Mouse (Mus musculus) small intestine, adult 2 months (tissue): ENCODE results near the gene Olfr339. TPM values are rescaled to one million over a fixed set of nuclear protein-coding genes. Genes with fewer than 3 reads are reported as not detected.
"Not testable (repeated sequence)": the region's sequence is repeated elsewhere in the genome, so short reads cannot be mapped to it uniquely, and the experiment has no call there.

ENCODE experiments used
- H3K27ac ChIP-seq: fragments of 200-500 bp; 2 replicates; pipeline ENCODE4 v1.5.1; 2012; ENCODE audit warnings: low read depth, low read length, control low read depth, inconsistent platforms; ENCODE audit not compliant: insufficient read depth
- H3K27me3 ChIP-seq: fragments of 200-500 bp; 2 replicates; pipeline ENCODE4 v1.6.1; 2012; ENCODE audit warnings: mild to moderate bottlenecking, moderate library complexity, low read length, inconsistent platforms; ENCODE audit not compliant: control insufficient read depth, insufficient read depth
- H3K36me3 ChIP-seq: fragments of 200-500 bp; 2 replicates; pipeline ENCODE4 v1.6.1; 2012; ENCODE audit warnings: mild to moderate bottlenecking, low read length, control low read depth, inconsistent platforms; ENCODE audit not compliant: control insufficient read depth, insufficient read depth
- H3K4me1 ChIP-seq: fragments of 200-500 bp; 2 replicates; pipeline ENCODE4 v1.6.1; 2012; ENCODE audit warnings: low read length, inconsistent platforms, mixed read lengths; ENCODE audit not compliant: control insufficient read depth, insufficient read depth, insufficient read length
- H3K4me3 ChIP-seq: fragments of 200-500 bp; 2 replicates; pipeline ENCODE4 v1.5.1; 2012; ENCODE audit warnings: low read depth, mild to moderate bottlenecking, control low read depth, inconsistent platforms, low read length, moderate library complexity
- CTCF ChIP-seq: fragments of 200-500 bp; IDR thresholded peaks from 2 replicates; pipeline ENCODE4 v1.5.1; 2012; ENCODE audit warnings: low read depth, mild to moderate bottlenecking, control low read depth, inconsistent platforms, low read length, moderate library complexity, mixed read lengths; ENCODE audit not compliant: insufficient replicate concordance, insufficient read length; ENCODE audit errors: extremely low read depth
- POLR2A ChIP-seq: fragments of 200-500 bp; IDR thresholded peaks from 2 replicates; pipeline ENCODE4 v1.6.1; 2012; ENCODE audit warnings: low read depth, mild to moderate bottlenecking, control low read depth, inconsistent platforms, low read length, moderate library complexity
- WGBS: fragments of 180-500 bp; shearing (Covaris S2); methylation state at CpG from one replicate; pipeline ENCODE4 v1.1.7; 2018; 5-methylcytosine and 5-hydroxymethylcytosine counted together
- polyA plus RNA-seq: library from polyadenylated mRNA; depleted of rRNA; stranded (reverse); fragments of >200 nt; gene quantifications from 2 replicates; pipeline ENCODE4 v1.2.3, GENCODE M21; 2012; rRNA removed

Olfr339 gene
- not detected in 2 replicates for polyA plus RNA-seq

GRCm38 (mm10) chr2:36418647-36419046, at the start of gene Olfr339:
Olfr339 (plus strand) TSS chr2:36418947.
- no peak within 1 kb of the TSS for H3K27ac ChIP-seq

GRCm38 (mm10) chr2:36373219-36373618, 45.5 kb upstream of the Olfr339 start, which contains the start of gene Olfr338:
Olfr338 (plus strand) TSS chr2:36373519.
- TF ChIP-seq POLR2A (no peak), CTCF (no peak)
- Histone ChIP-seq H3K4me3 (no peak within 1 kb of the TSS), H3K36me3 (no peaks in the 10 kb centered on the region), H3K27me3 (no peaks in the 10 kb centered on the region), H3K27ac (no peak within 1 kb of the TSS), H3K4me1 (no peaks in the 10 kb centered on the region)

More at GRCm38 (mm10) chr2:36418647-36419046, at the start of gene Olfr339:
- no peaks in the 10 kb centered on the region for H3K36me3 ChIP-seq
- TF ChIP-seq POLR2A (no peak), CTCF (no peak)
- WGBS, result 82% methylated on average over 3 of the region's 3 CpGs
- no peak within 1 kb of the TSS for H3K4me3 ChIP-seq
- H3K4me1 ChIP-seq, result no peaks in the 10 kb centered on the region
- no peaks in the 10 kb centered on the region for H3K27me3 ChIP-seq

GRCm38 (mm10) chr2:36415174-36415573, 3.6 kb upstream of the Olfr339 start:
- H3K4me1 ChIP-seq, H3K4me3 ChIP-seq, H3K27me3 ChIP-seq, H3K36me3 ChIP-seq, H3K27ac ChIP-seq: not testable (repeated sequence)
- WGBS, result 79% methylated on average over 3 of the region's 3 CpGs

GRCm38 (mm10) chr2:36415591-36415990, 3.2 kb upstream of the Olfr339 start:
- H3K27me3 ChIP-seq, H3K27ac ChIP-seq, H3K4me1 ChIP-seq, H3K36me3 ChIP-seq, H3K4me3 ChIP-seq: not testable (repeated sequence)
- 89% methylated on average over 7 of the region's 7 CpGs for WGBS

DNA sequence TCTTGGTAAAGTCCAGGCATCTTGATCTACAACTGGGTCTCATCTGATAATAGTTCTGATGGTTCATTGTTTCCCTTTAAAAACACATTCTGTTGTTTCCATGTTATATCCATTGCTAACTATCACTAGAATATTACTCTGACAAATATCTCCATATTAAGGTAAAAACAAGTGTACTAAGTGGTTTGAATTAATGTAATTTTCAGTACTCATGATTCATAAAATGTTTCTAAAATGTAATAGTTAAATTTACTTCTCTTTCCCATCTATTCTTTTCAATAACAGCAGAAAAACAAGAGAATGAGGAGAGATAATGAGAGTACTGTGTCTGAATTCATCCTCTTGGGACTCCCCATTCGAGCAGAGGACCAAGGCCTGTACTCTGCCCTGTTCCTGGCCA, 33.5 kb downstream of the Olfr339 start, which contains the start of gene Olfr340:
TSS of gene Olfr340 (plus strand) at position 301 of the 400 bp plus-strand sequence.
- Histone ChIP-seq H3K27me3 (no peaks in the 10 kb centered on the region), H3K4me1 (no peaks in the 10 kb centered on the region), H3K4me3 (no peak within 1 kb of the TSS), H3K36me3 (no peaks in the 10 kb centered on the region), H3K27ac (no peak within 1 kb of the TSS)
- no peak for TF ChIP-seq CTCF
- no peak for TF ChIP-seq POLR2A
- 50% methylated on average over 1 of the region's 1 CpGs for WGBS

DNA sequence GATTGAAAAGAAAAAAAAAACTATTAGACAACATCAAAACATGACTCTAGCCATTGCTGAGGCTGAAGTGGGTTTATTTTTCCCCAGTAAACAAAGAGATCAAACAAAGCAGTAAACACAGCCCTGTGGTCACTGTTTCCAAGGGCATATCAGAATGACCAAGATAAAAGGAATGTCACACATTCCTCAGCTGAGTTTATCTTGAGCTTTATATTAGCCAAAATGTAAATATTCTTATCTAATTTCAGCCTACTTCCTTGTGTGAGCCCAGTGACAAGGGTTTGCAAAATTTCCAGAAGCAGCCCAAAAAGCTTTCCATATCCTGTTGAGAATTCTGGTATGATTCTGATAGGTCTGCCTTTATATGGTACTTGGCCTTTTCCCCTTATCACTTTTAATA, 54.9 kb downstream of the Olfr339 start:
- H3K27ac ChIP-seq, result no peak overlapping the region

More for the DNA sequence above, 54.9 kb downstream of the Olfr339 start:
- Histone ChIP-seq H3K36me3 (no peaks in the 10 kb centered on the region), H3K27me3 (no peaks in the 10 kb centered on the region), H3K4me3 (no peak overlapping the region), H3K4me1 (no peaks in the 10 kb centered on the region)
- TF ChIP-seq CTCF (no peak), POLR2A (no peak)

Other genes starting within 250 kb of the Olfr339 start
- 24.4 and 24.7 TPM in 2 replicates for gene Ptgs1, start 188.5 kb upstream of the Olfr339 start, polyA plus RNA-seq
- gene Olfr338, start 45.4 kb upstream of the Olfr339 start, polyA plus RNA-seq, result not detected in 2 replicates
- not detected in 2 replicates for gene Olfr340, start 33.6 kb downstream of the Olfr339 start, polyA plus RNA-seq
- gene Olfr341, start 63.5 kb downstream of the Olfr339 start, polyA plus RNA-seq, result not detected in 2 replicates
- gene Olfr342, start 106.1 kb downstream of the Olfr339 start, polyA plus RNA-seq, result not detected in 2 replicates
- not detected in 2 replicates for gene Olfr344, start 147.7 kb downstream of the Olfr339 start, polyA plus RNA-seq
- gene Olfr345, start 221.1 kb downstream of the Olfr339 start, polyA plus RNA-seq, result not detected in 2 replicates